Mouse (Mus musculus): ENCODE data around the gene Pkp1.

DNA sequence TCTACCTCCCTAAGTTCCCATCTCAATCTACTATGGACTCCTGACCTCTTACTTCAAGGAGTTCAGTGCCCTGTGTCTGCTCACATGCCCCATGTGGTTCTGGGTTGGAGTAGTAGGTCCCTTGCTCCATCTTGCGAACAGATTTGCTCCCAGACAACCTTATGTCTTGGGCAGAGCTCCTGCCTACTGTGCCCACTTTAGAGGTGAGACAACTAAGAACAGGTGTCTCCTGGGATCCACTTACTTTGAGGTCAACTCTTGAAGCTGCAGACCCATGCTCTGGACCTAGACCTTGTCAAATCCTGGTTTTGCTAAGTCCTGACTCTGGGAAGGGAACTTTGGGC lies 63.7 kb downstream of the Pkp1 start:
- TF ChIP-seq POLR2A (IDR thresholded peaks at IDR 0.05; ENCODE audit: extremely low read depth, insufficient read depth, low read length) (no peak), CTCF (IDR thresholded peaks at IDR 0.05; ENCODE audit: low read depth, low read length) (no peak)

All from liver, adult 2 months (tissue).